Mouse (Mus musculus): ENCODE measurements around the gene Scarf1.

Gene Scarf1

DNA sequence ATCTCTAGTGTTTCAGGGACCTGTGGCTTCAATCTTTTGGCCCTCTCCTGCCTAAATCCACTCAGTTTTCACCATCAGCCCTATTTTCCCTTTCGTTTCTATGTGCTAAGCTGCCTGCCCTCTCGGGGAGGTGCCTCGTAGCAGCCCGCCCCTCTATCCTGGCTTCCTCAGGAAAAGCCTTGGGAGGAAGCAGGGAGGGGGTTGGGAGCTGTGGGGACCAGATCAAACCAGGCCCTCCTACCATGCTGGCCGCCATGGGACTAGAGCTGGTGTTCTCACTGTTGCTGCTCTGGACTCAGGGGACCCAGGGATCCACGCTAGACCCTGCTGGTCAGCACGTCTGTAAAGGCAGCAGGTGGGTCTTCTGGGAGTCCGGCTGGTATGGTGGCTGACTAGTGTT lies at the start of gene Scarf1:
Gene Scarf1, plus strand, starts transcription at position 205 of the 400 bp plus-strand sequence.
- no peak for DNase-seq (ENCODE audit: low spot score)

DNA sequence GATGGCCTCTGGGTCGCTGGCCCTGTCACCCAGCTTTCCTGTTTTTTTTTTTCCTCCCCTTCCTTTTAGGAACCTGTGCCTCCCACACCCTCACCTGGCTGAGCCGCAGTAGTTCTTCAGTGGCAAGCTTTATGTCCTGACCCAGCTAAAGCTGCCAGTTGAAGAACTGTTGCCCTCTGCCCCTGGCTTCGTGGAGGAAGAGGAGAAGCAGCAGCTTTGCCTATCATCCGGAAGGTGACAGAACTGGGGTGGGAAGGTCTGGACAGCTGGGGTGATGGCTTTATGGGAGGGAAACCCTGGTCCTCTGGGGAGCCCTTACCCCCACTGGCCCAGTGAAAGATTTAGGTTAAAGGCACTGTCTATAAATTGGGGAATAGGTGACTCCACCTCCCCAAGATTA lies 49.7 kb upstream of the Scarf1 start:
- no peak for DNase-seq (ENCODE audit: low spot score)

DNA sequence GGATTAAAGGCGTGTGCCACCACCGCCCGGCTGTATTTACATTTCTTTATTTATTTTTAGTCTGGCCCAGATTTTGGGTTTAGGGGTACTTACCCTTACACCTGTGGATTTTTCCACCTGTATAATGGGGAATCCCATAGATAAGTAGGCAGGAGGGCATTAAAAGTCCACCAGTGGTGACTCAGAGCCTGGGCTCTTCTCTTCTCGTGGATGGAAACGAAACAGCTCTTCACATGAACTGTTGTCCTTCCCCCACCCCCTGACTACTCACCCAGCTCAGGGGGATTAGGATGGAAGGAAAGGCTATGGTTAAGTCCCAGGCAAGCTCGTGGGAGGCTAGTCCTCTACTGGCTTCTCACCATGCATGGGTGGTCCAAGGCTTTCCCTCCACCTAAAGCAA lies 48.9 kb upstream of the Scarf1 start:
- DNase-seq (ENCODE audit: low spot score), result no peak

DNA sequence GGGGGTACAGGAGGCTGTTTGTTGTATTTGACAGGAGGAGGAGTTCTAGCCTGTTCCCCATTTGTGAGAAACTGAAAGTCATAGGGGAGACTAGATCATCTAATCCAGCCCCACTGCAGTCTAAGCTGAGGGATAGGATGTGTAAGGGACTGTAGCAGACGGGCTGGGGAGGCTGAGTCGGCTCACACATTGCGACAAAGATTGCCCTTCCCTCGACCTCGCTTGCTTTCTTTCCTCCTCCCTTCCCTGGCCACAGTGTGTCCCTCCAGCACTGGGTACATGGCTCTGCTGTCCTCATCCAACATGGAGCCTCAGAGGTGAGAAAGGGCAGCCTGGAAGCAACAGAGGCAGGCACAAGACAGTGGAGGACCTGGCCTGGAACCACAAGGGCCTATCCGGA lies 48.3 kb upstream of the Scarf1 start:
- no peak for DNase-seq (ENCODE audit: low spot score)

DNA sequence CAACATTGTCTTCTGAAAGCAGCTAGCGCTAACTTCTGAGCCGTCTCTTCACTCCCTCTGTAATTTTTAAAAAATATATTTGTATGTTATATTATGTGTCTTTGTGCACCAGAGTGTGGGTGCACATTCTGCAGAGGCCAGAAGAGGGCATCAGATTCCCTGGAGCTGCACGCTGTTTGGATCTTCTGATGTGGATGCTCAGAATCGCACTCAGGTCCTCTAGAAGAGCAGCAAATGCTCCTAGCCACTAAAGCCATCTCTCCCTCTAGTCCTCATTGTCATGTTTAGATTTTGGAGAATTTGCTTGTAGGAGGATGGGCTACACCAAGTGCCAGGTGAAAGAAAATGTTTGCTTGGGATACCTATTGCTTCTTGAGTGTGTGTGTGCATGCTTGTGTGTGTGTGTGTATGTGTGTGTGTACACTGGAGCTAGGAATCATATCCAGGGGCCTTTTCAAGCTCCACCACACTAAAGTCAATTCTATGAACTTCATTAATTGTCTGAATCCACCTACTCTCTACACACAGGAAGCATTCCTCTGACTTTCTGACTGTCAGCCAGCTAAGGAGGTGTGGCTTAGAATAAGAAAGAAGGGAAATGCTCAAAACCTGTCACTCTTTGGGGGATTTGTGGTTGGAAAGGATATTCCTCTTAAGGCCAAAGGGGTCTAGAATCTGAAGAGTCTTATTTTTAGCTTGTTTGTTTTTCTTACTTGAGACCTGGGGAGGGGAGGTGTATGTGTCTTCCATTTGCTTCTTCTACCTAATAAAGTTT lies 46.4 kb upstream of the Scarf1 start:
- DNase-seq (ENCODE audit: low spot score), result no peak

DNA sequence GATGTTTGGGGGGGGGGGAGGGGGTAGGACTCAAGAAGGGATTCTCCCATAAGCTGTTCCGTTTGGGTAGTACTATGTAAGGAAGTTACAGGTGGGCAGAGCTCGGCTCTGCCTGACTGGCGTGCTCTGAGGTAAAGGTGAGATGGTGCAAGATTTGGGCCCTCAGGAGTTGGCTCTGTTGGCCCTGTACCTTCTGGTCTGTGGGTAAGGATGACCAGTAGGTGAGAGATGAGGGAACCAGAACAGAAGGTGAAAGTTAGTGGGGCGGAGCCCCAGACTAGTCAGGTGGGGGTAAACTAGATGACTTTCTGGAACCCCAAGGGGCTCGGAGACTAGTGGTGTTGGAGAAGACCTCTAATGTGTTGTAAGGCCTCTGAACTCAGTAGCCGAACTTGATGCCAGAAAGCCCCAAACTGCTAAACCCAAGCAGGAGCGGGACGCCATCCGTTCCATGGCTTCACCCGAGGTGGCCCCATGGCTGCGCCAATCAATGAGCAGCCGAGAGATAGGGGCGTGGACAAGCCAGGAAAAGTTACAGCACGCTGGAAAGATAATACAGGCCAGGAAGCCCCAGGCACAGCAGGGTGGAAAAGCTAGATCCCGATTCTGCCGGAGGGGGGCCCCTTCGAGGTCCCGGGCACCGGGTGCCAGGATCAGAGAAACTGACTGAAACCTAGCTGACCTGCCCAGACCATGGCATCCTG lies 45.7 kb upstream of the Scarf1 start:
- DNase-seq (ENCODE audit: low spot score), result peak; percentile 58

DNA sequence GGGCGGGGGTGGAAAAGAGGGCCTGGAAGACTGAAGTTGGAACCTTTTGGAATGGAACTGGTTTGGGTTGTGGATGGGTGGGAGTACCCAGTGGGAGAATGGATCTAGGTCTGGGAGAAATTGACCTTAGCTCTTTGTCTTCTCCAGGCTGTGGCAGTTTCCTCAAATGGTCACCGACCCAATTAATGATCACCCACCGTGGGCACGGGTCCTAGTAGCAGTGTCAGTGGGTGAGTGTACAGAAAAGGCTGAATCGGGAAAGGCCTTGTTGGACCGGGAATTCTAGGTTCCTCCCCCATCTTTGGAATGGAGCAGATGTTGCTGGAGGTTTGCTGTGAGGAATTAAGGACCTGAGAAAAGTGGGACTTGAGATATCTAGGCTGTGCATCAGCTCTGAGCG lies 44.9 kb upstream of the Scarf1 start:
- DNase-seq (ENCODE audit: low spot score), result peak; percentile 15

DNA sequence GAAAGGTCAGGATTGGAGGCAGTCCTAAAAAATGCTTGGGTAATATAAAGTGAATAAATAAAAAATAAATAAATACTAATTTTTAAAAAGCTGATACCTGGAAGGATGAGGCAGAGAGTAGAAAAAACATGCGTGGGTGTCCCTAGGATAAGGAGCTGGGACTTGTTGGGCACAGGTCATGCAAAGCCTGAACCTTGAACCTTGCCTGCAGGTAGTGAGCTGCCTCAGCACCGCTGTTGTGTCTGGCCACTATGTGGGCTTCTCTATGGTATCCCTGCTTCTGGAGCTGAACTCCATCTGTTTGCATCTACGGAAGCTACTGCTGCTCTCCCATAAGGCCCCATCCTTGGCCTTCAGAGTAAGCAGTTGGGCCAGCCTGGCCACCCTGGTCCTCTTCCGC lies 44.1 kb upstream of the Scarf1 start:
- no peak for DNase-seq (ENCODE audit: low spot score)

DNA sequence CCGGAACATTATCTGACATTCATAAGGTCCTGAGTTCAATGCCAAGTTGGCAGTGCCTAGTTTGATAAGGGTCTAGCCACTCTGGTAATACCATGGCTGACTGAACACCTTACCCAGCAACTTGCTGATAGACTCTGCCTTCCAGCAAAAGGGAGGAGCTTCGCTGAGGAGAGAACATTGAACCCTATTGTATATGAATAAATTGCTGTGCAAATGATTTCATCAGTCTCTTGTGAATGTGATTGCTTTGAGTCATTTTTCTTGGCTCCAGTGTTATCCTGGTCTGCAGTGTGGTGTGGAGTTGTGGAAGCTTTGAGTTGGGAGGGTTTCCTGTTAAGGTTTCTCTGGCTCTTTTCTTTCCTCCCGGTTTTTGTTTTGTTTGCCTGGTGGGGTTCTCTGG lies 42.7 kb upstream of the Scarf1 start:
- DNase-seq (ENCODE audit: low spot score), result no peak

DNA sequence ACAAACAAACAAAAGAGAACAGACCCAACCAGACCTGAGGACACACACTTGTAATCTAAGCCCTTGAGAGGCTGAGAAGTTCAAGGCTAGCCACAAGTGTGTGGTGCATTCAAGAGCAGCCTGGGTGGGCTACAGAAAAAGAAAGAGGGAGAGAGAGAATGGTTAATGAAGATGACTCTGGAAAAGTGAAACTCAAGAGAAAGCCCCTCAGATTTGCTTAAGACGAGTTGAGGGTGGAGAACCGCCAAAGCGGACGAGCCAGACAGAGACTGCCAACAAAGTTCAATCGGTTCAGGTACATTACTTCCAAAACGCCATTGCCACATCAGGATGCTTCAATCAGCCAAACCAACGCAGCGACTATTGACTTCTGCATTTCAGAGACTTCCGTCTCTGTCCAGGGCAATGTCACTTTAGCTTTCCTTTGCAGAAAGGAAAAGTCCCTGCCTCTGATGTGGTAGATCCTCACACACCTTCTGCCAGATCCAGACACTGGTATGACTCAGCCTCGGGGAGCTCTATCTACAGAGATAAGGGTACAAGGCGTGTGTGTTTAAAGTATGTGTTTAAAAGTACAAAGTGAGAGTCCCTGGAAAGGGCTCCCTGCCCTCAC lies 40.8 kb upstream of the Scarf1 start:
- no peak for DNase-seq (ENCODE audit: low spot score)

DNA sequence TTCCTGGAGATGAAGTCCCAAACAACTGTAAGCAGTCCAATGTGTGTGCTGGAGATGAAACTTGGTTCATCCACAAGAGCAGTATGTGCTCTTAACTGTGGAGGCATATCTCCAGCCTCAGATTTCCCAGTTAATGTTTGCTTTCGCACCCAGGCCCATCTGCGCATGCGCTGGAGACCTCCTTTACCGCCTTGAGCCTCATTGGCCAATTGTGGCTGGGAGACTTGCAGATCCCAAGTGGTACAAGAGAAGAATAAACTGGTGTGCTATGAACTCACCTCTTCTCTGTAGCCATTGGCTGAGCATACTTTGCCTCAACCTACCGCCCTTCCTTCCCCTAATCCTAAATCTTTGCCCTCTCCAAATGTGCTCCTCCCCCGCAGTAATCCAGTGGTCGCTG lies 40.0 kb upstream of the Scarf1 start:
- no peak for DNase-seq (ENCODE audit: low spot score)

DNA sequence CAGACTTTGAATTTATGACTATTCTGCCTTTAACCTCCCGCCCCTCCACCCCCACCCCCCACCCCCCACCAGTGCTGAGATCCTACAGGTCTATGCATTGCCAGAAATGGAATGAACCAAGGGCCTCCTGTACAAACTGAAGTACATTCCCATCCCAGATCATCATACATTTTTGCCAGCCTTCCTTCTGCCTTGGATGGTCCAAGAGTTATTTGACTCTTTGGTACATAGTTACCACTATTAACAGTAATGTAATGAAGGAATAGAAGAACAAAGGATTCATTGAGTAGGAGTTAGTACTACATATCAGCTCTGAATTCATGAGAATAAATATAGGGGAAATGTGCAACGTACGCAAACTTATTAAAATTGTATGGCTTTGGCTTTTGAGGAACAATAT lies 27.1 kb upstream of the Scarf1 start:
- DNase-seq (ENCODE audit: low spot score), result no peak

DNA sequence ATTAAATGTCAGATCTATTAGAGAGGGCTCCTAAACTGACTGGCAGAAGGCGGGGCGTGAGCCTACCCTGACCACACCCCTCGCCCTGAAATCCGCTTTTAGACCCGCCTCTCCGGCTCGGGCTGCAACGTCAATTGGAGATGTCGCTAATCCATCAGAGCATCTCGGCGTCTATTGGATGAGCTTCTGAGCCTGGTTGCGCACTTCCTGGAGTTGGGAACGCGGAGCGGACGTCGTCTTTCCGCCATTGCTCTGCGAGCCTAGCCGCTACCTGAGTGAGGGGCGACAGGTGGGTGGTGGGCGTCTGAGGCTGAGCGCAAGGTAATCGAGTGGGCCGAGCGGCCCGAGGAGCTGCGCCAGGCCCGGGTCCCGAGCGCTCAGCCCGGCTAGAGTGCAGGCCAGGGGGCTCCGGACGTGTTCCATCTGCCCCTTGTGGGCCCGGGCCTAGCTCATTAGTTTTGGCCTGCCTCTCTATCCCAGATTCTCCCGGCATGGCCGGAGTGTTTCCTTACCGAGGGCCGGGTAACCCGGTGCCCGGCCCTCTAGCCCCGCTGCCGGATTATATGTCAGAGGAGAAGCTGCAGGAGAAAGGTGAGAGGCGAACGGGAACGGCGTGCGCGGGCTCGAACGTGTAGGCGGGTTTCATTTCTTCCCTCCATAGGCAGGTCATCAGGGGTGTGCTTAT lies 26.6 kb upstream of the Scarf1 start, which contains the start of gene Prpf8:
Gene Prpf8, plus strand, starts transcription at position 216 of the 685 bp plus-strand sequence.
- peak; percentile 99 for DNase-seq (ENCODE audit: low spot score)

DNA sequence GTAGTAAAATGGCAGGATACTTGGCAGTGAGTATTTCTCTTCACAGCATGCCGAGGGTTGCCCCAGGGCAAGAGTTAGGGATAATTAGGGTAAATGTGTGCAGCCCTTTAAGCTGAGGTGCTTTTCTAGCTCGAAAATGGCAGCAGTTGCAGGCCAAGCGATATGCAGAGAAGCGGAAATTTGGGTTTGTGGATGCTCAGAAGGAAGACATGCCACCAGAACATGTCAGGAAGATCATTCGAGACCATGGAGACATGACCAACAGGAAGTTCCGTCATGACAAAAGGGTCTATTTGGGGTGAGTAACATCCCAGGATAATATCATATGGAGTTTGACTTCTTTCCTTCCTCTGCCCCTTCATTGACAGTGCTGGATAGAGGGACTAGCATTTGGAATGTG lies 25.8 kb upstream of the Scarf1 start:
- no peak for DNase-seq (ENCODE audit: low spot score)

DNA sequence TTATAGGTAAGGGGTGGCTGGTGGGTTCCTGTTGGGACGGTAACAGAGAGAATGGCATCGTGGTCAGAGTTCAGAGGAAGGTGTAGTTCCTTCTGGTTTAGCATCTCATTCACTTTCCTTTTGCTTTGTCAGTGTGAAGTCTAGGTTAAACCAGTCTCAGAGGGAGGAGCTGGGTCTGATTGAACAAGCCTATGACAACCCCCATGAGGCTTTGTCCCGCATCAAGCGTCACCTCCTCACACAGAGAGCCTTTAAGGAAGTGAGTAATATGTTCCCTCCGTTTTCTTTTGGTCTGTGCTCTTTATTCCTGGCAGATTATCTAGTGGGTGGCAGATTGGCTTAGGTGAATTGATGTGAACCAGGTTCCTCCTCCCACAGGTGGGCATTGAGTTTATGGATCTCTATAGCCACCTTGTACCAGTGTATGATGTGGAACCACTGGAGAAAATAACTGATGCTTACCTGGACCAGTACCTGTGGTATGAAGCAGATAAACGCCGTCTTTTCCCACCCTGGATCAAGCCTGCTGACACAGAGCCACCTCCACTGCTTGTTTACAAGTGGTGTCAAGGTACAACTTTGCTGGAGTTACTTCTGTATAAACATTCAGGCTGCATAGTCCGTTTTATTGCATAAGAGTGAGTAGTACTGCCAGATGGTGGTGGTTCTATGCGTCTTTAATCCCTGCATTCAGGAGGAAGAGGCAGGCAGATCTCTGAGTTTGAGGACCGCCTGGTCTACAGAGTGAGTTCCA lies 18.9 kb upstream of the Scarf1 start:
- DNase-seq (ENCODE audit: low spot score), result no peak

DNA sequence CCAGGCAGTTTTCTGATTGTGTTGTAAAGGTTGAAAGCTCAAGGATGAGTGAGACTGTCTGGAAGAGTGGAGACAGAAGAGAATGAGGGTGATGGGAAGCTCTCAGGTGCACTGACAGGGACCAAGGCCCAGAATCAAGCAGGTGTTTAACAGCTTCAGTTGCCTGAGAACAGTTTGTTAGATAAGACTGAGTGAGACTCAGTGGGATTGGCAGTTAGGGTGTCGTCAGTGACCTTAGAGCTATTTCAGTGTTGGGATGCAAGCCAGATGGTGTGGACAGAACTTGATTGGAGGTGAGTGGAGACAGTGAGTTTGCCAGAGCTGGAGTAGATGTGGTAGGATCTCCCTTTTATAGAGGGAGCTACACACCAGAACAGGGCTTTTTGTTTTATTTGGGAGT lies 15.2 kb upstream of the Scarf1 start:
- DNase-seq (ENCODE audit: low spot score), result no peak

DNA sequence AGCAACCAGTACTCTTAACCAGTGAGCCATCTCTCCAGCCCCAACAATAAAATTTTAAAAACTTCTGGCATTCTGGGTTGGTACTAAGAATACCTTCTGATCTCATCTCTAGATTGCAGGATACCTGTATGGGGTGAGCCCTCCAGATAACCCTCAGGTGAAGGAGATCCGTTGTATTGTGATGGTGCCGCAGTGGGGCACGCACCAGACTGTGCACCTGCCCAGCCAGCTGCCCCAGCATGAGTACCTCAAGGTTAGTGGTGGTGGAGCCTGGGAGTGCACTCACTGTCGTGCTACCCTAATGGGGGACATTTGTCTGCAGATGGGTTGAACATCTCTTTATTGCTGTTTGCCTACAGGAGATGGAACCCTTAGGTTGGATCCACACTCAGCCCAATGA lies 5.2 kb upstream of the Scarf1 start:
- DNase-seq (ENCODE audit: low spot score), result no peak

DNA sequence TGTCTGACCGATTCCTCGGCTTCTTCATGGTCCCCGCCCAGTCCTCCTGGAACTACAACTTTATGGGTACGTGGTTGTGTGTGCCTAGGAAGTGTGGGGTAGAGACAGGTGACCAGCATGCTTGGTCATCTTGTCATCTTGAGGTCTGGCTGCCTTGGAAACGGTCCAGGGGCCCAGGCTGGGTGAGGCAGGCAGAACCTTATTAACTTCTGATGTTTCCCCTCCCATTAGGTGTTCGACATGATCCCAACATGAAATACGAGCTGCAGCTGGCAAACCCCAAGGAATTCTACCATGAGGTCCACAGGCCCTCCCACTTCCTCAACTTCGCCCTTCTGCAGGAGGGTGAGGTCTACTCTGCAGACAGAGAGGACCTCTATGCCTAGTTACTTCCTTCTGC lies 4.4 kb upstream of the Scarf1 start:
- DNase-seq (ENCODE audit: low spot score), result no peak

DNA sequence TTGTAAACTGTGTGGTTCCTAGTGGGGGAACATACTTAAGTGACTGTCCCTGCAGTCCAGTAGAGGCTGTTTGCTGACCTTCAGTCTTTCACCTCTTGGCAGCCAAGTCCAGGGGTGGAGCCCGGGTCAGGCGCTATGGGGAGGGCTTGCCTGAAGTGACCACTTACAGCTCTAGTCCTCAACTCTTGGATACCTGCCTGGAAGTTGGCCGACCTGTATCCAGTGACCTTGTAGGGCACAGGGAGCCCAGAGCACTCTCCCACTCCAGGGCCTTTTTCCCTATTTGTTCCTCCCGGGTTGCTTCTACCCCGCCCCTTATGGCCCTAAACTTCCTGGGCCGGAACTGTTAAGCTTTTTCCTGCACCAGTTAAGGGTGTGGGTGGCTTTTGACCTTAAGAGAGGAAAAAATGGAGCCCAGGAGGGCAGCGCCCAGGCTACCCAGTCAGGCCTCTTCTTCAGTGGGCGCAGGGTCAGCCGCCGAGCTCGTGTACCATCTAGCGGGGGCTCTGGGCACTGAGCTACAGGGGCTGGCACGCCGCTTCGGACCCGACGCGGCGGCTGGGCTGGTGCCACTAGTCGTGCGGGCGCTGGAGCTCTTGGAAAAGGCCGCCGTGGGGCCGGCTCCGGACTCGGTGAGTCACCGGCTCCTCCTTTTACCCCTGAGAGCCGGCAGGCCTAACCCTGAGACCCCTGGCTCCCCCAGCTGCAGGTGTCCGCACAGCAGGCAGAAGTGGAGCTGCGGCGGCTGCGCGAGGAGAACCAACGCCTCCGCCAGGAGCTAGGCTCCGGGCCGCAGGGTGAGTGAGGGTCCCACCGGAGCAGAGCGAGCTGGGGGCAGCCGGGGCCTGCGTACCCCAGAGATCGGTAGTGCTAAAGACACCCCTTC lies 3.4 kb upstream of the Scarf1 start, which contains the start of gene Rilp:
Gene Rilp, plus strand, starts transcription at position 354 of the 886 bp plus-strand sequence.
- peak; percentile 78 for DNase-seq (ENCODE audit: low spot score)

DNA sequence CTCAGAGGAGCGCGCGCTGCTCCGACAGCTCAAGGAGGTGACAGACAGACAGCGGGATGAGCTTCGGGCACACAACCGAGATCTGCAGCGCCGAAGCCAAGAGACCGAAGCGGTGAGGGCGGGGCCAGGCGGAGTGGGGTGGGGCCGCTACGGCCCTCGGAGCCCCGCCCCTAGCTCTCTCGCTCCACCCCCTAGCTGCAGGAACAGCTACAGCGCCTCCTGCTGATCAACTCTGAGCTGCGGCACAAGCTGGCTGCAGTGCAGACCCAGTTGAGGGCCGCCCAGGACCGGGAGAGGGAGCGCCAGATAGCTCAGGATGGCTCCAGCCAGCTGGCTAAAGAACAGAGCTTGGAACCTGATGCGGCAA lies 2.7 kb upstream of the Scarf1 start:
- DNase-seq (ENCODE audit: low spot score), result peak; percentile 97

DNA sequence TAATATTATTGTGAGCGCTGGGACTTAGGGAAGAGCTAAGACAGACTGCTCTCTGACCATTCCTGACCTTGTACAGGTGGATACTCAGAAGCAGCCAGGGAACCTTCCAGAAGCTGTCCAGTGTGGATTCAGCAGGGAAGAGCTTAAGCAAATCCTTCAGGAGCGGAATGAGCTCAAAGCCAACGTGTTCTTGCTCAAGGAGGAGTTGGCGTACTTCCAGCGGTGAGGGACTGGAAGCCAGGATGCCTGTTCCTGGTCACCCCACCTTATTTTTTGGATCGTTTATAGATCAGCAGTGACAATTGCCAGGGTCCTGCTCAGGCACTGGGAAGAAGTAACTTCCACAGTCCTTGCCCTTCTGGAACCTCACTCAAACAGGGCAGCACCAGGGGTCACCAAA lies 2.1 kb upstream of the Scarf1 start:
- no peak for DNase-seq (ENCODE audit: low spot score)

All from retina, embryonic 14.5 days (tissue).